Mouse (Mus musculus) kidney, adult 9 months (tissue): ENCODE results near the gene Rab2b.
"Not testable (repeated sequence)": the region's sequence is repeated elsewhere in the genome, so short reads cannot be mapped to it uniquely, and the experiment has no call there.

ENCODE experiments used
- DNase-seq: peaks from one replicate; pipeline ENCODE4 v3.0.0; 2022

The Rab2b gene

GRCm38 (mm10) chr14:52278932-52279746 lies at the start of gene Rab2b, which contains the start of gene Tox4:
TSS of gene Rab2b (minus strand) at chr14:52279545.
TSS of gene Tox4 (plus strand) at chr14:52279146.
- peak; percentile 99 for DNase-seq

GRCm38 (mm10) chr14:52327910-52328812 lies 48.8 kb upstream of the Rab2b start, which contains the start of gene Sall2:
TSS of gene Sall2 (minus strand) at chr14:52328762.
- no peak for DNase-seq

- DNase-seq, result no peak
Observed at GRCm38 (mm10) chr14:52327375-52327901, 48.1 kb upstream of the Rab2b start.

- no peak for DNase-seq
Observed at GRCm38 (mm10) chr14:52325890-52326289, 46.5 kb upstream of the Rab2b start.

- no peak for DNase-seq
Observed at GRCm38 (mm10) chr14:52319361-52319760, 40.0 kb upstream of the Rab2b start.

- peak; percentile 81 for DNase-seq
Observed at GRCm38 (mm10) chr14:52316441-52317225, 37.3 kb upstream of the Rab2b start.

GRCm38 (mm10) chr14:52315792-52316440 lies 36.6 kb upstream of the Rab2b start:
- DNase-seq, result peak; percentile 67

- no peak for DNase-seq
Observed at GRCm38 (mm10) chr14:52315283-52315780, 36.0 kb upstream of the Rab2b start.

- DNase-seq, result no peak
Observed at GRCm38 (mm10) chr14:52314808-52315150, 35.4 kb upstream of the Rab2b start.

GRCm38 (mm10) chr14:52313931-52314807 lies 34.8 kb upstream of the Rab2b start:
- DNase-seq, result no peak

- no peak for DNase-seq
Observed at GRCm38 (mm10) chr14:52310906-52311305, 31.6 kb upstream of the Rab2b start.

- not testable (repeated sequence) for DNase-seq
Observed at GRCm38 (mm10) chr14:52310343-52310742, 31.0 kb upstream of the Rab2b start.

GRCm38 (mm10) chr14:52306100-52306499 lies 26.8 kb upstream of the Rab2b start:
- DNase-seq, result no peak

GRCm38 (mm10) chr14:52304644-52305271 lies 25.4 kb upstream of the Rab2b start, which contains the start of gene Mettl3:
TSS of gene Mettl3 (minus strand) at chr14:52305128.
- peak; percentile 95 for DNase-seq

- not testable (repeated sequence) for DNase-seq
Observed at GRCm38 (mm10) chr14:52303517-52303916, 24.2 kb upstream of the Rab2b start.

- DNase-seq, result no peak
Observed at GRCm38 (mm10) chr14:52295558-52296264, 16.4 kb upstream of the Rab2b start.

- no peak for DNase-seq
Observed at GRCm38 (mm10) chr14:52284191-52284590, 4.8 kb upstream of the Rab2b start.

GRCm38 (mm10) chr14:52283629-52284028 lies 4.3 kb upstream of the Rab2b start:
- DNase-seq, result no peak

- no peak for DNase-seq
Observed at GRCm38 (mm10) chr14:52279747-52280120, 389 bp upstream of the Rab2b start.

- no peak for DNase-seq
Observed at GRCm38 (mm10) chr14:52277210-52277609, 2.1 kb downstream of the Rab2b start.
